Mouse (Mus musculus) intestine, embryonic 16.5 days (tissue): ENCODE results near the gene Kcnj2. TPM values are rescaled to one million over a fixed set of nuclear protein-coding genes. Genes with fewer than 3 reads are reported as not detected.

Experiments used
- ATAC-seq: fragments of 200-750 bp; cut with Nextera tagmentation; 2 replicates; pipeline ENCODE4 v1.8.0; 2017; ENCODE audit warnings: moderate TSS enrichment, moderate library complexity
- H3K27ac ChIP-seq: fragments of 300-500 bp; sonication (generic); 2 replicates; pipeline ENCODE4 v1.5.1; 2014; ENCODE audit warnings: mild to moderate bottlenecking, low read length
- H3K27me3 ChIP-seq: fragments of 300-500 bp; sonication (generic); replicated peaks from 2 replicates; pipeline ENCODE4 v1.6.1; 2014; ENCODE audit warnings: low read length, control low read depth, mixed read lengths; ENCODE audit not compliant: control insufficient read depth, insufficient read depth
- H3K36me3 ChIP-seq: fragments of 300-500 bp; sonication (generic); 2 replicates; pipeline ENCODE4 v1.6.1; 2014; ENCODE audit warnings: low read length, control low read depth; ENCODE audit not compliant: control insufficient read depth, insufficient read depth
- H3K4me1 ChIP-seq: fragments of 300-500 bp; sonication (generic); 2 replicates; pipeline ENCODE4 v1.6.1; 2014; ENCODE audit warnings: low read length, control low read depth, mixed read lengths; ENCODE audit not compliant: control insufficient read depth, insufficient read depth
- H3K4me2 ChIP-seq: fragments of 300-500 bp; sonication (generic); 2 replicates; pipeline ENCODE4 v1.6.1; 2014; ENCODE audit warnings: low read depth, low read length, control low read depth
- H3K4me3 ChIP-seq: fragments of 300-500 bp; sonication (generic); 2 replicates; pipeline ENCODE4 v1.5.1; 2014; ENCODE audit warnings: mild to moderate bottlenecking, low read length
- H3K9ac ChIP-seq: fragments of 300-500 bp; sonication (generic); 2 replicates; pipeline ENCODE4 v1.6.1; 2014; ENCODE audit warnings: low read depth, low read length
- H3K9me3 ChIP-seq: fragments of 300-500 bp; sonication (generic); 2 replicates; pipeline ENCODE4 v1.6.1; 2016; ENCODE audit warnings: low read length, control low read depth; ENCODE audit not compliant: control insufficient read depth
- WGBS: fragments of 180-500 bp; shearing (Covaris S2); extraction: QIAGEN DNeasy Blood & Tissue Kit; methylation state at CpG from one replicate; pipeline ENCODE4 v1.1.7; 2014; 5-methylcytosine and 5-hydroxymethylcytosine counted together
- polyA plus RNA-seq: library from polyadenylated mRNA; unstranded; fragments of >200 nt; fragmentation: Nextera tagmentation; extraction: Ambion mirVana; gene quantifications from 2 replicates; pipeline ENCODE4 v1.2.1, GENCODE M21; 2015

The Kcnj2 gene
- 1.5 and 1.7 TPM in 2 replicates for polyA plus RNA-seq

- H3K4me1 ChIP-seq, result peaks cover 6% of the 10 kb centered on the region; the same call in 1 of the 2 replicates
- H3K9me3 ChIP-seq, result no peaks in the 10 kb centered on the region
- under 1% methylated on average over 28 of the region's 28 CpGs for WGBS
- H3K4me2 ChIP-seq, result peak within 1 kb of the TSS; percentile 82
- peak; percentile 99 for ATAC-seq
- H3K4me3 ChIP-seq, result peak within 1 kb of the TSS; percentile 72
- peak within 1 kb of the TSS; percentile 65 for H3K9ac ChIP-seq
- no peaks in the 10 kb centered on the region for H3K27me3 ChIP-seq
- H3K36me3 ChIP-seq, result no peaks in the 10 kb centered on the region
- peak within 1 kb of the TSS; percentile 79 for H3K27ac ChIP-seq
Observed at GRCm38 (mm10) chr11:111065635-111066298, at the start of gene Kcnj2. Kcnj2 (plus strand) TSS chr11:111066164.

GRCm38 (mm10) chr11:111016206-111016605 lies 49.8 kb upstream of the Kcnj2 start:
- Histone ChIP-seq H3K9ac (no peak overlapping the region), H3K4me3 (no peak overlapping the region), H3K4me2 (no peak overlapping the region), H3K27ac (no peak overlapping the region), H3K4me1 (no peaks in the 10 kb centered on the region), H3K27me3 (no peaks in the 10 kb centered on the region), H3K9me3 (no peaks in the 10 kb centered on the region), H3K36me3 (no peaks in the 10 kb centered on the region)
- ATAC-seq, result no peak
- WGBS, result 96% methylated on average over 3 of the region's 3 CpGs

- H3K27me3 ChIP-seq, result no peaks in the 10 kb centered on the region
- no peaks in the 10 kb centered on the region for H3K36me3 ChIP-seq
- ATAC-seq, result no peak
- no peaks in the 10 kb centered on the region for H3K9me3 ChIP-seq
- 52% methylated on average over 2 of the region's 2 CpGs for WGBS
- H3K4me1 ChIP-seq, result no peaks in the 10 kb centered on the region
- no peak overlapping the region for H3K4me3 ChIP-seq
- no peak overlapping the region for H3K9ac ChIP-seq
- no peak overlapping the region for H3K4me2 ChIP-seq
- no peak overlapping the region for H3K27ac ChIP-seq
Observed at GRCm38 (mm10) chr11:111020211-111020610, 45.8 kb upstream of the Kcnj2 start.

GRCm38 (mm10) chr11:111022681-111023281 lies 43.2 kb upstream of the Kcnj2 start:
- Histone ChIP-seq H3K36me3 (no peaks in the 10 kb centered on the region), H3K9ac (no peak overlapping the region), H3K27me3 (no peaks in the 10 kb centered on the region), H3K27ac (no peak overlapping the region), H3K4me1 (no peaks in the 10 kb centered on the region), H3K4me2 (no peak overlapping the region), H3K9me3 (no peaks in the 10 kb centered on the region), H3K4me3 (no peak overlapping the region)
- ATAC-seq, result no peak
- WGBS, result 69% methylated on average over 8 of the region's 8 CpGs

GRCm38 (mm10) chr11:111042175-111042574 lies 23.8 kb upstream of the Kcnj2 start:
- Histone ChIP-seq H3K4me2 (no peak overlapping the region), H3K27me3 (no peaks in the 10 kb centered on the region), H3K4me1 (no peaks in the 10 kb centered on the region), H3K4me3 (no peak overlapping the region), H3K9ac (no peak overlapping the region), H3K36me3 (no peaks in the 10 kb centered on the region), H3K27ac (no peak overlapping the region), H3K9me3 (no peaks in the 10 kb centered on the region)
- WGBS, result 48% methylated on average over 5 of the region's 5 CpGs
- no peak for ATAC-seq

GRCm38 (mm10) chr11:111043298-111043697 lies 22.7 kb upstream of the Kcnj2 start:
- 87% methylated on average over 4 of the region's 4 CpGs for WGBS
- no peak overlapping the region for H3K9ac ChIP-seq
- H3K4me2 ChIP-seq, result no peak overlapping the region
- no peak overlapping the region for H3K27ac ChIP-seq
- no peaks in the 10 kb centered on the region for H3K9me3 ChIP-seq
- no peaks in the 10 kb centered on the region for H3K4me1 ChIP-seq
- H3K4me3 ChIP-seq, result no peak overlapping the region
- no peaks in the 10 kb centered on the region for H3K27me3 ChIP-seq
- H3K36me3 ChIP-seq, result no peaks in the 10 kb centered on the region
- ATAC-seq, result no peak

GRCm38 (mm10) chr11:111054252-111054651 lies 11.7 kb upstream of the Kcnj2 start:
- ATAC-seq, result no peak
- Histone ChIP-seq H3K27me3 (no peaks in the 10 kb centered on the region), H3K4me1 (no peaks in the 10 kb centered on the region), H3K9ac (no peak overlapping the region), H3K9me3 (no peaks in the 10 kb centered on the region), H3K36me3 (no peaks in the 10 kb centered on the region), H3K27ac (no peak overlapping the region), H3K4me3 (no peak overlapping the region), H3K4me2 (no peak overlapping the region)
- WGBS, result 74% methylated on average over 3 of the region's 3 CpGs

- ATAC-seq, result no peak
- no peak overlapping the region for H3K4me3 ChIP-seq
- no peaks in the 10 kb centered on the region for H3K27me3 ChIP-seq
- H3K4me2 ChIP-seq, result no peak overlapping the region
- H3K36me3 ChIP-seq, result no peaks in the 10 kb centered on the region
- no peaks in the 10 kb centered on the region for H3K9me3 ChIP-seq
- H3K9ac ChIP-seq, result no peak overlapping the region
- H3K27ac ChIP-seq, result no peak overlapping the region
- 88% methylated on average over 8 of the region's 8 CpGs for WGBS
- no peaks in the 10 kb centered on the region for H3K4me1 ChIP-seq
Observed at GRCm38 (mm10) chr11:111054854-111055822, 10.8 kb upstream of the Kcnj2 start.

GRCm38 (mm10) chr11:111056030-111056429 lies 9.9 kb upstream of the Kcnj2 start:
- Histone ChIP-seq H3K9ac (no peak overlapping the region), H3K36me3 (no peaks in the 10 kb centered on the region), H3K4me3 (no peak overlapping the region), H3K27me3 (no peaks in the 10 kb centered on the region), H3K27ac (no peak overlapping the region), H3K9me3 (no peaks in the 10 kb centered on the region), H3K4me2 (no peak overlapping the region), H3K4me1 (no peaks in the 10 kb centered on the region)
- 72% methylated on average over 13 of the region's 13 CpGs for WGBS
- no peak for ATAC-seq
